Mouse (Mus musculus): ENCODE results near the gene Kars. TPM values are rescaled to one million over a fixed set of nuclear protein-coding genes. Genes with fewer than 3 reads are reported as not detected.

Kars gene
- polyA plus RNA-seq, 2 experiments, result 124 to 204 TPM

GRCm38 (mm10) chr8:111957231-111957630 lies 53.9 kb downstream of the Kars start:
- TF ChIP-seq POLR2A (IDR thresholded peaks at IDR 0.05; ENCODE audit: borderline replicate concordance, extremely low read depth, insufficient read depth, insufficient read length), result no peak
- no peaks in the 10 kb centered on the region for H3K27me3 ChIP-seq (ENCODE audit: control insufficient read depth, insufficient read depth, low read length)
- no peak overlapping the region for H3K9ac ChIP-seq (ENCODE audit: low read depth, low read length, severe bottlenecking)
- ATAC-seq (ENCODE audit: low FRiP score, low read depth), result no peak
- H3K27ac ChIP-seq (replicated peaks; ENCODE audit: low read depth, low read length), result no peak overlapping the region
- H3K36me3 ChIP-seq (ENCODE audit: control insufficient read depth, insufficient read depth, low read length), result peaks cover 40% of the 10 kb centered on the region
- no peak overlapping the region for H3K4me3 ChIP-seq (replicated peaks; ENCODE audit: low read length)
- no peaks in the 10 kb centered on the region for H3K9me3 ChIP-seq (ENCODE audit: control insufficient read depth, low read length)
- no peak overlapping the region for H3K4me2 ChIP-seq (replicated peaks; ENCODE audit: low read depth, low read length, severe bottlenecking)
- no peaks in the 10 kb centered on the region for H3K4me1 ChIP-seq (ENCODE audit: control insufficient read depth, insufficient read depth, low read length)
- 92% methylated on average over 2 of the region's 2 CpGs for WGBS
- DNase-seq (ENCODE audit: low spot score), result no peak

DNA sequence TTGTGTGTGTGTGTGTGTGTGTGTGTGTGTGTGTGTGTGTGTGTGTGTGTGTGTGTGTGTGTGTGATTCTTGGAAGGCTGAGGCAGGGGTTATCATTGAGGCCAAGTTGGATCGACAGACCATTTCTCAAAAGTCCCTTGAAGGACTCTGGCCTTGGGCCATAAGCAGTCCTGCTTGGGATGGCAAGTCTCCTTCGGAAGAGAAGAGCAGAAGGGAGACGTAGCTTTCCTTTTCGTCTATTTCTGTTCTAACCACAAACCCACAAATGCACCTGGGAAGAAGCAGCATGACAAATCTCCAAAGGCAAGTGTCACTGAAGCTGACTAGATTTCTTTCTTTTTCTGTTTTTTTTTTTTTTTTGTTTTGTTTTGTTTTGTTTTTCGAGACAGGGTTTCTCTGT lies 55.2 kb downstream of the Kars start:
- peaks cover 49% of the 10 kb centered on the region for H3K36me3 ChIP-seq (ENCODE audit: control insufficient read depth, insufficient read depth, low read length)
- H3K9ac ChIP-seq (ENCODE audit: low read depth, low read length, severe bottlenecking), result no peak overlapping the region
- no peak overlapping the region for H3K4me3 ChIP-seq (replicated peaks; ENCODE audit: low read length)
- ATAC-seq (ENCODE audit: low FRiP score, low read depth), result no peak
- H3K4me1 ChIP-seq (ENCODE audit: control insufficient read depth, insufficient read depth, low read length), result no peaks in the 10 kb centered on the region
- 83% methylated on average over 5 of the region's 5 CpGs for WGBS
- no peak for DNase-seq (ENCODE audit: low spot score)
- TF ChIP-seq POLR2A (IDR thresholded peaks at IDR 0.05; ENCODE audit: borderline replicate concordance, extremely low read depth, insufficient read depth, insufficient read length), result no peak
- no peak overlapping the region for H3K27ac ChIP-seq (replicated peaks; ENCODE audit: low read depth, low read length)
- H3K4me2 ChIP-seq (replicated peaks; ENCODE audit: low read depth, low read length, severe bottlenecking), result no peak overlapping the region
- H3K27me3 ChIP-seq (ENCODE audit: control insufficient read depth, insufficient read depth, low read length), result no peaks in the 10 kb centered on the region
- H3K9me3 ChIP-seq (ENCODE audit: control insufficient read depth, low read length), result no peaks in the 10 kb centered on the region

DNA sequence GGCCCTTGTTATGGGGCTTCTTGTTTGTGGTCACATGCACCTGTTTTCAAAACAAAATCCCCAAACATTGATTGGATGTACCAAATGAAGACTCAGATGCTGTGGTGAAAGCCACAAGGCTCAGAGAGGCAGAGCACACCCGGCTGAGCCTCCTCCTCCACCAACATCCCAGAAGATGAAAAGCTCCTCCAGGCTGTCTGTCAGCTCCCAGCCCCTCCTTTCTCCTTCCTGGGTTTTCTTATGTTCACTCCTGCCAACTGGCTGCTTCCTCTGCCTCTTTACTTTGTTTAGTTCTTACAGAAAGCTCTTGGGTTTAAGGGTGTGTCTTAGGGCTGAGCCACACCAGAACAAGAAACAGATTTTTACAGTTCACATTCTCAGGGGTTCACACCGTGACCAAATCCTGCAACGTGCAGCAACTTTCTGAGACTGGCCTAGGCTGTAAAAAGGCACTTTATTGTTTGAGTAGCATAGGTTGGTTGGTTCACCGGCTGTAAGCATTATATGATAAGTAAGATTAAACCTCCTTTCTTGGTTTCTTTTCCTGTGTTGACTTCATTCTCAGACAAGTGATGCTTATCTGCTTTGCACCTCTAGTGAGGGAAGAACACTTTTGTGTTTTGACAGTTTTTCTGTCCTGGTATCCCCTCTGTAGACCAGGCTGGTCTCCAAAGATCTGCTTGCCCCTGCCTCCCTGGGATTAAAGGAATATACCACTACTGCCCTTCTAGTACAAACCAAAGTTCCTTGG lies 56.1 kb downstream of the Kars start:
- no peak overlapping the region for H3K27ac ChIP-seq (replicated peaks; ENCODE audit: low read depth, low read length)
- no peak overlapping the region for H3K9ac ChIP-seq (ENCODE audit: low read depth, low read length, severe bottlenecking)
- no peaks in the 10 kb centered on the region for H3K27me3 ChIP-seq (ENCODE audit: control insufficient read depth, insufficient read depth, low read length)
- DNase-seq (ENCODE audit: low spot score) (no peak), ATAC-seq (ENCODE audit: low FRiP score, low read depth) (no peak)
- H3K4me1 ChIP-seq (ENCODE audit: control insufficient read depth, insufficient read depth, low read length), result no peaks in the 10 kb centered on the region
- H3K36me3 ChIP-seq (ENCODE audit: control insufficient read depth, insufficient read depth, low read length), result peaks cover 51% of the 10 kb centered on the region
- no peaks in the 10 kb centered on the region for H3K9me3 ChIP-seq (ENCODE audit: control insufficient read depth, low read length)
- 79% methylated on average over 4 of the region's 4 CpGs for WGBS
- H3K4me2 ChIP-seq (replicated peaks; ENCODE audit: low read depth, low read length, severe bottlenecking), result no peak overlapping the region
- TF ChIP-seq POLR2A (IDR thresholded peaks at IDR 0.05; ENCODE audit: borderline replicate concordance, extremely low read depth, insufficient read depth, insufficient read length), result no peak
- H3K4me3 ChIP-seq (replicated peaks; ENCODE audit: low read length), result no peak overlapping the region

- no peak for TF ChIP-seq POLR2A (IDR thresholded peaks at IDR 0.05; ENCODE audit: borderline replicate concordance, extremely low read depth, insufficient read depth, insufficient read length)
Measured at GRCm38 (mm10) chr8:111951936-111952335, 59.2 kb downstream of the Kars start.

GRCm38 (mm10) chr8:111951317-111951716 lies 59.8 kb downstream of the Kars start:
- Histone ChIP-seq H3K36me3 (ENCODE audit: control insufficient read depth, insufficient read depth, low read length) (peaks cover 68% of the 10 kb centered on the region), H3K4me3 (replicated peaks; ENCODE audit: low read length) (no peak overlapping the region), H3K4me2 (replicated peaks; ENCODE audit: low read depth, low read length, severe bottlenecking) (no peak overlapping the region), H3K9ac (ENCODE audit: low read depth, low read length, severe bottlenecking) (no peak overlapping the region), H3K27ac (replicated peaks; ENCODE audit: low read depth, low read length) (no peak overlapping the region), H3K27me3 (ENCODE audit: control insufficient read depth, insufficient read depth, low read length) (no peaks in the 10 kb centered on the region), H3K4me1 (ENCODE audit: control insufficient read depth, insufficient read depth, low read length) (no peaks in the 10 kb centered on the region), H3K9me3 (ENCODE audit: control insufficient read depth, low read length) (no peaks in the 10 kb centered on the region)
- ATAC-seq (ENCODE audit: low FRiP score, low read depth), result no peak
- TF ChIP-seq POLR2A (IDR thresholded peaks at IDR 0.05; ENCODE audit: borderline replicate concordance, extremely low read depth, insufficient read depth, insufficient read length), result no peak
- DNase-seq (ENCODE audit: low spot score), result no peak
- 95% methylated on average over 7 of the region's 7 CpGs for whole genome bisulfite sequencing

More at GRCm38 (mm10) chr8:111951936-111952335, 59.2 kb downstream of the Kars start:
- WGBS, result 93% methylated on average over 5 of the region's 5 CpGs
- DNase-seq (ENCODE audit: low spot score) (no peak), ATAC-seq (ENCODE audit: low FRiP score, low read depth) (no peak)
- H3K9ac ChIP-seq (ENCODE audit: low read depth, low read length, severe bottlenecking), result no peak overlapping the region
- no peak overlapping the region for H3K4me2 ChIP-seq (replicated peaks; ENCODE audit: low read depth, low read length, severe bottlenecking)
- no peaks in the 10 kb centered on the region for H3K4me1 ChIP-seq (ENCODE audit: control insufficient read depth, insufficient read depth, low read length)
- H3K9me3 ChIP-seq (ENCODE audit: control insufficient read depth, low read length), result no peaks in the 10 kb centered on the region
- no peak overlapping the region for H3K4me3 ChIP-seq (replicated peaks; ENCODE audit: low read length)
- no peaks in the 10 kb centered on the region for H3K27me3 ChIP-seq (ENCODE audit: control insufficient read depth, insufficient read depth, low read length)
- H3K36me3 ChIP-seq (ENCODE audit: control insufficient read depth, insufficient read depth, low read length), result peaks cover 68% of the 10 kb centered on the region
- no peak overlapping the region for H3K27ac ChIP-seq (replicated peaks; ENCODE audit: low read depth, low read length)

Data from limb, embryonic 14.5 days (tissue).